Mouse (Mus musculus): ENCODE data around the gene Ablim1.

- TF ChIP-seq CTCF (IDR thresholded peaks at IDR 0.05; ENCODE audit: low read depth) (no peak), EP300 (IDR thresholded peaks at IDR 0.05; ENCODE audit: low read depth) (no peak)
These were observed 116.7 kb downstream of the Ablim1 start for GRCm38 (mm10) chr19:57198029-57198428.
